Mouse (Mus musculus) ZHBTc4 (cell line): Measurements from ENCODE around the gene Ddx47.

Source experiments
- DNase-seq: peaks from one replicate; pipeline ENCODE4 v3.0.0-alpha.2; 2011; ENCODE audit warnings: low read depth, low spot score

Gene Ddx47

GRCm38 (mm10) chr6:135068221-135068620 lies 56.8 kb downstream of the Ddx47 start:
- no peak for DNase-seq

GRCm38 (mm10) chr6:135069856-135070255 lies 58.4 kb downstream of the Ddx47 start:
- DNase-seq: no peak

- peak; percentile 75 for DNase-seq
Measured at GRCm38 (mm10) chr6:135070347-135070746, 58.9 kb downstream of the Ddx47 start.
